Mouse (Mus musculus) gastrocnemius, adult 18-20 months (tissue): ENCODE data around the gene Slc45a1. TPM values are rescaled to one million over a fixed set of nuclear protein-coding genes. Genes with fewer than 3 reads are reported as not detected.

ENCODE experiments used
- DNase-seq: peaks from one replicate; pipeline ENCODE4 v3.0.0; 2021; ENCODE audit warnings: low spot score
- total RNA-seq, 2 experiments: library from RNA; stranded (reverse); gene quantifications; 2 replicates each; pipeline ENCODE4 v1.2.3; 2021

Slc45a1 gene
- total RNA-seq, 2 experiments from 2014 or later: not detected

DNA sequence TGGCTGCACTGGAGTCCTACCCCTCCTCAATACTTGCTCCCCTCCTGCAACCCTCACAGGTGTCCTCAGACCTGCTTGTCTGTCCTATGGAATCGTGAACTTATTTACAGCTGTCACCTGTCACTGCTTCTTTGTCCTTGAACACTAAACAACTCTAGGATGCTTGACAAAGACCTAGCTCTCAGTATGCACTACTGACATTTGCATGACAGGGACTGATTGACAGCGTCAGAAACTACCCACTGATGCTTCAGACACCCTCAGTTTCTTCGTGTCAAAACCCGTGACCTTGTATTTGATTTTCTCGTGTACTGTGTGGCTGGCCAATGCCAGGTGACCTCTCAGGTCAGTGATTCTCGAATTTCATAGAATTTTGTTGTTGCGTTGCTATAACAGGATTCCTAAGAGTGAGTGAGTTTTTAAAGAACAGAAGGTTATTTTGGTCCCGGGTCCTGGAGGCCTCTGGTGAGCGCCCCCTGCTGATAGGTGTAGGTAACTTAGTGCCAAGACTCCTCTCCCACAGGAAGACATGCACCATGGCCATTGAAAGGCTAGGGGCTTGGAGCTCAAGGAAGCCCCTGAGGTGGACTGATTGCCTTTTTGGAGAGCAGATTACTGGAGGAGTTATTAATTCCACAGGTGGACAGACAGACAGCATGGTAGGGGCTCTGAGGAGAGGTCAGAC is 8.1 kb upstream of the Slc45a1 start:
- no peak for DNase-seq

- DNase-seq: peak; percentile 17
Observed at GRCm38 (mm10) chr4:150656504-150656903, 4.5 kb upstream of the Slc45a1 start.

DNA sequence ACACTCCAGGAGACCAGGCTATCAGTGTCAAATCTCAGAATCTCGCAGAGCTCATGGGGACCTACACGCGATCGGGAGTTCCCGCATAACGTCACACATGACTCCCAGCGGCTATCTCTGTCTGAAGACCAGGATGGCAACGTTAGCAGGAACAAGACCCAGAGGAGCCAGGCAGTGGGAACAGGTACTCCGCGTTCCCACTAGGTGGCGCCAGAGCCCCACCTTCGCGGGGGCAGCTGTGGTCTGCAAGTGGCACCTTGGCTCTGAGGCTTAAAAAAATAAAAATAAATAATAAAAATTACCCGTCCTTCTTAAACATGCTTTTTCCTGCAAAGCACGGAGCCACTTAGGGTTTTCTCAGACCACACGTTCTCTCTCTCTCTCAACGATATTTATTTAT is 4.0 kb upstream of the Slc45a1 start:
- DNase-seq: peak; percentile 80

DNA sequence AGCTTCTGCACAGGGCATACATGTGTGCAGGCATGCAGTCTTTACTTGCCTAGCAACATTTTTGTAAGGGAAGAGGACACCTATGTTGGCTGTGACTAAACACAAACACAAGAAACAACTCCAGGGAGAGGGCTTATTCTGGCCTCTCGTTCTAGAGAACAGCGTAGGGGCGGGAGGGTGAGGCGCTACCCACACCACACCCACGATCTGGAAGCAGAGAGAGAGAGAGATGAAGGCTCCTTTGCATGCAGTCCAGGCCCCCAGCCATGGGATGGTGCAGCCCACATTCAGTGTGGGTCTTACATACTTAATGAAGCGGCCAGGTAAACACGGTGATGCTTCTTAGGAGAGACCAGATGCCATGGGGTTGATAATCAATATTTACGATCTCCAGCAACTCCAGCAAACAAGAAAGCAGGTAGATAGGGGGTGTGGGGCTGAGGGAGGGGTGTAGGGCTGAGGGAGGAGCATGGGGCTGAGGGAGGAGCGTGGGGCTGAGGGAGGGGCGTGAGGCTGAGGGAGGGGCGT is 1.2 kb upstream of the Slc45a1 start:
- no peak for DNase-seq

- no peak for DNase-seq
Observed at GRCm38 (mm10) chr4:150649327-150649726, 2.6 kb downstream of the Slc45a1 start.

- no peak for DNase-seq
Observed at GRCm38 (mm10) chr4:150644299-150644698, 7.7 kb downstream of the Slc45a1 start.

- DNase-seq: no peak
Observed at GRCm38 (mm10) chr4:150636635-150637034, 15.3 kb downstream of the Slc45a1 start.

DNA sequence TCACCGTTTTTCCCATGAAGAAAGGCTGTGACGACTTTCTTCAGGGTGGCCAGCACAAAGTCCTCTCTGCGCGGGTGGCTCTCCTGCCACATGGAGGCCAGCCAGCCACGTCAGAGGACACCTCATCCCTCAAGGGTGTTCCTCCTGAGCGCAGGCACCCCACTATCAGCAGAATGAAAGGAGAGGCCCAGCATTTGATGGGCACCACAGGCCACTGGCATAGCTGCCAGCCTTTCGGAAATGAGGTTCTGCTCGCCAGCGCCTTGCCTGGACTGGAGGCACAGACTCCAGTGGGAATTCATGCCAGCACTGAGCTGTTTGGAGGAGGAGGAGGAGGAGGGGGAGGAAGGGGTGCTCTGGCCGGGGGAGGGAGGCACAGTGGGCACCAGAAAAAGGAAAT is 16.4 kb downstream of the Slc45a1 start:
- DNase-seq: no peak

DNA sequence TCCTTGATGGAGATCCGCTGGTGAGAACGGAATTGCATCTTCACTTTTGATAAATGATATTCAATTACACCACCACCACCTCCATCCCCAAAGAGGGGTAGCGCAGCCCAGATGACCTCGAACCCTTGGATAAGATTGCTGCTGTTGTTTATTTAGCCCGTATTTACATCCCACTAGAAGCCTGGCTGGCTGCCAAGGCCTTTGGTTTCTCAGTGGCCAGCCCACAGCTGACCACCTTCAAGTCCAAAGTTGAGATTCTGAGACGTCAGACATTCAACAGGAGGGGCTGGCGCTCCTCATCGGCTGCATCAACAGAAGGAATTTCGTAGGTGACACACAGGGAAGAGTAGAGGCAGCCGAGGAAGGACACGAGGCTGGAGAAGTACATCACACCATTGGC is 22.7 kb downstream of the Slc45a1 start:
- DNase-seq: no peak

DNA sequence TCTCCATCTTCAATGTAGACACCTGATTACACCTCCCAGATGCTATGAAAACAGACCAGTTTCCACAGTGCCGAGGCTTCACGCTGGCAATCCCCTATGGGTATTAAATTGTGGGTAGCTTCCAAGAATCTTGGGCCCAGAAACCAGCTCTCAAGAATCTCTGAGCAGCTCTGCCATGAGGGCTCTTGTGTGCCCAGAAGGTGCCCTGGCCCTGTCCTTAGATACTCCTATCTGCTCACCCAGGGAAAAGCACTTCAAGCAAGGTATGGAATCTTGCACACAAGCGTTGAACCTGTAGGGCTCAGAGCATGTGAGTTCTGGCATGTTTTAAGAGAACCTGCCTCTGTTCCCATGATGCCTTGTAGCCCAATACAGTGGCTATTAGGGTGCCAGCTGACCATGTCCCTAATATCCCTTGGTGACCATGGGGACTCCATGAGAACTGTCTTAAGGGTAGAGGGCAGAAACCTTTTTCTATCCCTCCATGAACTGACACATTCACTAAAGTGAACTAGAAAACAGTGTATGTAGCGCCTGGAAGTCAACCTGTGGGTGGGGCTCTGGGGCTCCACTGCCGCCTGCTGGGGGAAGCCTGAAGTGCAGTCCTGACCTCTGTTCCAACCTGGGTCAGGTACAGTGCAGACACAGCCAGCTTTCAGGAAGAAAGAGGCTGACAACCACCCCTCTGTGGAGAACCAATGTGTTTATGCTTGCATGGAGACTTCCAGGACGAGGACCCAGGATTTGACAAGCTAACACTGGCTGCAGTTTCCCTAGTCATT is 25.8 kb downstream of the Slc45a1 start:
- peak; percentile 72 for DNase-seq

DNA sequence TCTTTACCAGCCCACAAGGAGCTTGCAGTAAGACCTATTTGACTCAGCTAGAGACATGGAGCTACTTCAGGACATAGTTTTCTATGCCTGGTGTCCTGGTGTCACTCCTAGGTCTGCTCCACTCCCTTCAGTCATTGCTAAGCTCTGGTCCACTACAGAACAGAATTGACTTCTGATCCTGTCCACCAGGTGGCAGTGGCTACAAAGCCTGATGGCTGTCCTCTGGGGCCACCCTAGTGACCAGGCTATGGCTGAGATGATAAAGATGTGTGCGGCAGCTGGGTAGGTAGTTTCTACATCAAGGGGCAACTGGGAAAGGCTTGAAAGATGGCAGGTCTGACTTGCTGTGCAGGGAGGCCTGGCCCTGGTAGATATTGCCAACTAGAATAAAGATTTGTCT is 26.5 kb downstream of the Slc45a1 start:
- DNase-seq: peak; percentile 79

DNA sequence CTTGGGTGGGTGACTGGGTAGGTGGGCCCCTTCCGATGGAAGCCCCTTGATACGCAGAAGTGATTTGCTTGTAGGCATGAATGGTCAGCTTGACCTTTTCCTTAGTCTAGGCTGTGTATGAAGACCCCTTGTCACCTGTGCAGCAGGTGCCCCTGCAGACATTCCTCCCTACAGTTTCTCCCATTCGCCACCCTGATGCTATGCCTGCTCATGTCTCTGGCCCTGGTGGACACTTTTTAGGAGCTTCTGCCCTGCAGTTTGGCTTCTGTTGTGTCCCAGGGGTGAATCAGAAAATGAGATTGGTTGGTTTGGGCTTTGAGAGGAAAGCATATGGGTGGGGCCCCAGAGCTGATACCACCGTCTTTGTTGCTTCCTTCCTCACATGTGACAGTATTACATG is 27.0 kb downstream of the Slc45a1 start:
- DNase-seq: no peak

GRCm38 (mm10) chr4:150624214-150624823 is 27.7 kb downstream of the Slc45a1 start:
- DNase-seq: no peak

- no peak for DNase-seq
Observed at GRCm38 (mm10) chr4:150622641-150623040, 29.3 kb downstream of the Slc45a1 start.

GRCm38 (mm10) chr4:150619011-150619410 is 33.0 kb downstream of the Slc45a1 start:
- no peak for DNase-seq

- no peak for DNase-seq
Observed at GRCm38 (mm10) chr4:150616841-150617240, 35.1 kb downstream of the Slc45a1 start.

- peak; percentile 77 for DNase-seq
Observed at GRCm38 (mm10) chr4:150616029-150616420, 35.9 kb downstream of the Slc45a1 start.

DNA sequence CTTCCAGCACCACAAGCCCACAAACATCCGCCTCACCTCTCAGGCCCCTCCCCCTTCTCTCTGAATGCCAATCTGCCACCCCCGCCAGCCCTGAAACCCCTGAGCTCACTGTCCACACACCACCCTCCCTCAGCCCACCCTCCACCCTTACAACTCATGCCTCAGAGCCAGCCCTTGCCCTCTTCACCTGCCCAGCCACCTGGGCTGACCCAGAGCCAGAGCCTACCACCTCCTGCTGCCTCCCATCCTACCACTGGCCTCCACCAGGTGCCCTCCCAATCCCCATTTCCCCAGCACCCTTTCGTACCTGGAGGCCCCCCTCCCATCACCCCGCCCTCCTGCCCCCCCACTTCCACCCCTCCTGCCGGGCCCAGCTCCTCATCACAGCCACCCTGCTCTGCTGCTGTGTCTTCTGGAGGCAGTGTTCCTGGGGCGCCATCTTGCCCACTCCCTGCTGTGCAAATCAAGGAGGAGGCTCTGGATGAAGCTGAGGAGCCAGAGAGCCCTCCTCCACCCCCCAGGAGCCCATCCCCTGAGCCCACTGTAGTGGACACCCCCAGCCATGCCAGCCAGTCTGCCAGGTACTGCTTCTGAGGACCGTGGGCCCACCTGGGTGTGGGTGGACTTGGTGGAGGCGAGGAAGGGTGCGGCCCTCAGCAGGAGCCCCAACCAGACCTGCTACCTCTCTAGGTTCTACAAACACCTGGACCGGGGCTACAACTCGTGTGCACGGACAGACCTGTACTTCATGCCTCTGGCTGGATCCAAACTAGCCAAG is 36.5 kb downstream of the Slc45a1 start:
- no peak for DNase-seq

DNA sequence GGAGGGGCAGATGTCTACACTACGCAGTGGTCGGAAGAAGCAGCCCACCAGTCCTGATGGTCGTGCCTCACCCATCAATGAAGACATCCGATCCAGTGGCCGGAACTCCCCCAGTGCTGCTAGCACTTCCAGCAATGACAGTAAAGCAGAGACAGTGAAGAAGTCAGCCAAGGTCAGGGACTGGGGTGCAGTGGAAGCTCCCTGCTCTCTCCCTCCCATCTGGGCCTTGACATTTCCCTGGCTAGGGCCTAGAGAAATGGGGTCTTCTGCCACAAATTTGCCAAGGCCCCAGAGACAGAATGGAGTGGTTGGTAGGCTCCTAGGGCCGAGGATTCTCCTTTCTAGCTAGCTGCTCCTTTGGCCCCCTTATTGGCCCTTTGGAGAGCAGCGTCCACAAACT is 38.3 kb downstream of the Slc45a1 start:
- DNase-seq: no peak

GRCm38 (mm10) chr4:150608670-150609069 is 43.3 kb downstream of the Slc45a1 start:
- DNase-seq: no peak

- DNase-seq: no peak
Observed at GRCm38 (mm10) chr4:150606449-150607161, 45.4 kb downstream of the Slc45a1 start.
